Comparison of ENCODE assay signal across 8 mouse cellular contexts in genomic region chr11:52283596-52284571, GRCm38 (mm10). TPM values are rescaled to one million over a fixed set of nuclear protein-coding genes. Genes with fewer than 3 reads are reported as not detected.
DNase-seq lines count a peak whose midpoint lies in the region; ATAC-seq and TF ChIP-seq lines count a peak whose summit lies in the region.

No protein-coding gene starts in this region.

- no peak for TF ChIP-seq POLR2A in cerebellum, adult 2 months (IDR thresholded peaks at IDR 0.05; ENCODE audit: borderline replicate concordance, insufficient read depth, low read length)

- H3K27me3 ChIP-seq in cerebellum, adult 2 months (ENCODE audit: control insufficient read depth, insufficient read depth, low read length) = peaks cover 3% of the 10 kb centered on the region
- no peaks in the 10 kb centered on the region; the same call in 1 of the 2 replicates for H3K27me3 ChIP-seq in forebrain, postnatal 0 days (ENCODE audit: insufficient read depth, low read length)
- H3K27me3 ChIP-seq in hindbrain, embryonic 12.5 days = peaks cover 57% of the 10 kb centered on the region
- H3K27me3 ChIP-seq in limb, embryonic 12.5 days = peaks cover 49% of the 10 kb centered on the region
- peaks cover 63% of the 10 kb centered on the region for H3K27me3 ChIP-seq in midbrain, embryonic 13.5 days

- peak; percentile 38; the same call in 1 of the 2 replicates for ATAC-seq in forebrain, postnatal 0 days
- ATAC-seq in hindbrain, embryonic 12.5 days (ENCODE audit: low FRiP score) = peak; percentile 36
- peak; percentile 24; the same call in 1 of the 2 replicates for ATAC-seq in limb, embryonic 12.5 days (ENCODE audit: insufficient number of reproducible peaks, insufficient read depth, low FRiP score, low TSS enrichment, low read depth)
- ATAC-seq in midbrain, embryonic 13.5 days = no peak; the same call in 1 of the 2 replicates

- H3K4me3 ChIP-seq in cerebellum, adult 2 months (replicated peaks; ENCODE audit: insufficient read depth, low read depth, low read length) = peak overlapping the region; percentile 70
- H3K4me3 ChIP-seq in forebrain, postnatal 0 days (ENCODE audit: low read depth, low read length) = peak overlapping the region; percentile 71
- peak overlapping the region; percentile 60 for H3K4me3 ChIP-seq in hindbrain, embryonic 12.5 days
- peak overlapping the region; percentile 65 for H3K4me3 ChIP-seq in limb, embryonic 12.5 days (replicated peaks)
- H3K4me3 ChIP-seq in midbrain, embryonic 13.5 days (replicated peaks) = peak overlapping the region; percentile 59

- no peak overlapping the region; the same call in 1 of the 2 replicates for H3K9ac ChIP-seq in forebrain, postnatal 0 days
- H3K9ac ChIP-seq in hindbrain, embryonic 12.5 days = no peak overlapping the region
- peak overlapping the region; percentile 19; the same call in 1 of the 2 replicates for H3K9ac ChIP-seq in limb, embryonic 12.5 days (replicated peaks)
- H3K9ac ChIP-seq in midbrain, embryonic 13.5 days (replicated peaks) = peak overlapping the region; percentile 17; the same call in 1 of the 2 replicates

- H3K4me1 ChIP-seq in cerebellum, adult 2 months (ENCODE audit: control insufficient read depth, insufficient read depth, low read length) = peaks cover 2% of the 10 kb centered on the region
- H3K4me1 ChIP-seq in forebrain, postnatal 0 days (ENCODE audit: insufficient read depth) = 0 out of 2 replicates have a peak, but pooled peaks cover 3% of the 10 kb centered on the region
- H3K4me1 ChIP-seq in hindbrain, embryonic 12.5 days = peaks cover 42% of the 10 kb centered on the region
- H3K4me1 ChIP-seq in limb, embryonic 12.5 days (replicated peaks) = peaks cover 40% of the 10 kb centered on the region
- H3K4me1 ChIP-seq in midbrain, embryonic 13.5 days (replicated peaks) = peaks cover 37% of the 10 kb centered on the region

- H3K36me3 ChIP-seq in forebrain, postnatal 0 days (ENCODE audit: insufficient read depth) = no peaks in the 10 kb centered on the region
- no peaks in the 10 kb centered on the region for H3K36me3 ChIP-seq in hindbrain, embryonic 12.5 days
- no peaks in the 10 kb centered on the region; the same call in 1 of the 2 replicates for H3K36me3 ChIP-seq in limb, embryonic 12.5 days
- no peaks in the 10 kb centered on the region for H3K36me3 ChIP-seq in midbrain, embryonic 13.5 days

- peak overlapping the region; percentile 98 for H3K4me2 ChIP-seq in forebrain, postnatal 0 days (ENCODE audit: low read depth)
- H3K4me2 ChIP-seq in hindbrain, embryonic 12.5 days (replicated peaks) = peak overlapping the region; percentile 95
- peak overlapping the region; percentile 91 for H3K4me2 ChIP-seq in limb, embryonic 12.5 days
- peak overlapping the region; percentile 95 for H3K4me2 ChIP-seq in midbrain, embryonic 13.5 days (replicated peaks)

- no peak for TF ChIP-seq CTCF in cerebellum, adult 2 months (IDR thresholded peaks at IDR 0.05; ENCODE audit: borderline replicate concordance, insufficient read depth, low read depth, low read length)
- TF ChIP-seq CTCF in forebrain, postnatal 0 days (IDR thresholded peaks at IDR 0.05; ENCODE audit: low read depth) = no peak

- 19% methylated on average over 44 of the region's 44 CpGs for WGBS in cerebellum, adult 2 months
- 15% methylated on average over 44 of the region's 44 CpGs for WGBS in forebrain, postnatal 0 days
- 8% methylated on average over 44 of the region's 44 CpGs for WGBS in hindbrain, embryonic 12.5 days
- WGBS in limb, embryonic 12.5 days = 7% methylated on average over 44 of the region's 44 CpGs
- 7% methylated on average over 44 of the region's 44 CpGs for WGBS in midbrain, embryonic 13.5 days

- H3K9me3 ChIP-seq in forebrain, postnatal 0 days (ENCODE audit: low read length) = no peaks in the 10 kb centered on the region
- H3K9me3 ChIP-seq in hindbrain, embryonic 12.5 days (replicated peaks) = no peaks in the 10 kb centered on the region
- no peaks in the 10 kb centered on the region for H3K9me3 ChIP-seq in limb, embryonic 12.5 days
- no peaks in the 10 kb centered on the region for H3K9me3 ChIP-seq in midbrain, embryonic 13.5 days

- DNase-seq in cerebellum, adult 2 months = peak in 1 of 2 experiments; percentile 25
- no peak for DNase-seq in cerebellum, adult 9-10 months
- peak; percentile 87 for DNase-seq in adrenal gland, postnatal 10 days
- peak; percentile 52 for DNase-seq in forebrain, postnatal 0 days
- peak; percentile 77 for DNase-seq in testis, postnatal 14 days (ENCODE audit: low spot score)

- peak overlapping the region; percentile 15; the same call in 1 of the 2 replicates for H3K27ac ChIP-seq in cerebellum, adult 2 months (ENCODE audit: insufficient read depth, low read length)
- H3K27ac ChIP-seq in forebrain, postnatal 0 days (ENCODE audit: low read depth, low read length) = no peak overlapping the region
- no peak overlapping the region for H3K27ac ChIP-seq in hindbrain, embryonic 12.5 days
- no peak overlapping the region for H3K27ac ChIP-seq in limb, embryonic 12.5 days
- H3K27ac ChIP-seq in midbrain, embryonic 13.5 days = no peak overlapping the region

RNA-seq across cellular contexts. Expression of gene Tcf7, which starts 1.1 kb away (rescaled TPM):
- 3.4 and 3.6 TPM in 2 replicates for polyA plus RNA-seq in cerebellum, adult 2 months (2012; rRNA removed)
- total RNA-seq in adrenal gland, postnatal 10 days (2021) = 10 to 100 TPM; 41.7 to 42.2 TPM
- total RNA-seq in forebrain, postnatal 0 days (2014; rRNA removed) = 1.6 and 2.3 TPM in 2 replicates
- 4.4 and 4.6 TPM in 2 replicates for polyA plus RNA-seq in forebrain, postnatal 0 days (2015; fragmentation: Nextera tagmentation; extraction: Ambion mirVana)
- polyA plus RNA-seq in hindbrain, embryonic 12.5 days (2016; fragmentation: Nextera tagmentation; extraction: Ambion mirVana) = 7.6 and 8.6 TPM in 2 replicates
- 12.6 and 13.7 TPM in 2 replicates for polyA plus RNA-seq in limb, embryonic 12.5 days (2016; fragmentation: Nextera tagmentation; extraction: Ambion mirVana)
- 3.1 and 4.2 TPM in 2 replicates for polyA plus RNA-seq in midbrain, embryonic 13.5 days (2015; fragmentation: Nextera tagmentation; extraction: Ambion mirVana)

RNA-seq across cellular contexts. Expression of gene Skp1a, which starts 52.1 kb away (rescaled TPM):
- 298 and 324 TPM in 2 replicates for polyA plus RNA-seq in cerebellum, adult 2 months (2012; rRNA removed)
- total RNA-seq in adrenal gland, postnatal 10 days (2021) = 100 to 1,000 TPM; 309 to 323 TPM
- 767 and 889 TPM in 2 replicates for total RNA-seq in forebrain, postnatal 0 days (2014; rRNA removed)
- 1,355 and 1,490 TPM in 2 replicates for polyA plus RNA-seq in forebrain, postnatal 0 days (2015; fragmentation: Nextera tagmentation; extraction: Ambion mirVana)
- 978 and 979 TPM in 2 replicates for polyA plus RNA-seq in hindbrain, embryonic 12.5 days (2016; fragmentation: Nextera tagmentation; extraction: Ambion mirVana)
- polyA plus RNA-seq in limb, embryonic 12.5 days (2016; fragmentation: Nextera tagmentation; extraction: Ambion mirVana) = 871 and 976 TPM in 2 replicates
- polyA plus RNA-seq in midbrain, embryonic 13.5 days (2015; fragmentation: Nextera tagmentation; extraction: Ambion mirVana) = 1,061 and 1,143 TPM in 2 replicates

Comparison
In these comparisons a context has a peak if more than half of its experiments do, and no peak if none do; other contexts are left out.
1. H3K9ac ChIP-seq: peak in limb, embryonic 12.5 days (single experiment) and midbrain, embryonic 13.5 days (single experiment); none in forebrain, postnatal 0 days (single experiment) and hindbrain, embryonic 12.5 days (single experiment).
2. Peak in every context shown above with its lines, with median percentiles within 50 percentile points of each other: H3K4me3 ChIP-seq and H3K4me2 ChIP-seq.